Mouse (Mus musculus): Measurements from ENCODE around the gene D330045A20Rik. TPM values are rescaled to one million over a fixed set of nuclear protein-coding genes. Genes with fewer than 3 reads are reported as not detected.

D330045A20Rik gene
- polyA plus RNA-seq, 1 experiment from 2014 or later: 1.0 TPM

GRCm38 (mm10) chrX:139526984-139527383, 46.8 kb downstream of the D330045A20Rik start:
- Histone ChIP-seq H3K4me1 (no peaks in the 10 kb centered on the region), H3K36me3 (no peaks in the 10 kb centered on the region), H3K27me3 (replicated peaks) (no peaks in the 10 kb centered on the region), H3K27ac (replicated peaks) (no peak overlapping the region), H3K9me3 (replicated peaks) (no peaks in the 10 kb centered on the region), H3K9ac (replicated peaks) (no peak overlapping the region), H3K4me2 (no peak overlapping the region), H3K4me3 (replicated peaks) (no peak overlapping the region)
- WGBS: 90% methylated on average over 4 of the region's 4 CpGs
- no peak for ATAC-seq (ENCODE audit: low FRiP score)

- Histone ChIP-seq H3K9ac (replicated peaks) (no peak overlapping the region), H3K4me2 (no peak overlapping the region), H3K4me3 (replicated peaks) (no peak overlapping the region), H3K9me3 (replicated peaks) (no peaks in the 10 kb centered on the region), H3K4me1 (no peaks in the 10 kb centered on the region), H3K27me3 (replicated peaks) (no peaks in the 10 kb centered on the region; the same call in 1 of the 2 replicates), H3K27ac (replicated peaks) (no peak overlapping the region), H3K36me3 (no peaks in the 10 kb centered on the region)
- no peak for ATAC-seq (ENCODE audit: low FRiP score)
Measured at GRCm38 (mm10) chrX:139529678-139530077, 49.5 kb downstream of the D330045A20Rik start.

GRCm38 (mm10) chrX:139532293-139532692, 52.1 kb downstream of the D330045A20Rik start:
- 81% methylated on average over 4 of the region's 4 CpGs for WGBS
- no peaks in the 10 kb centered on the region for H3K36me3 ChIP-seq
- H3K4me1 ChIP-seq: no peaks in the 10 kb centered on the region
- H3K9me3 ChIP-seq (replicated peaks): no peaks in the 10 kb centered on the region
- H3K27me3 ChIP-seq (replicated peaks): no peaks in the 10 kb centered on the region; the same call in 1 of the 2 replicates
- no peak for ATAC-seq (ENCODE audit: low FRiP score)
- H3K4me2 ChIP-seq: no peak overlapping the region
- no peak overlapping the region for H3K9ac ChIP-seq (replicated peaks)
- no peak overlapping the region for H3K4me3 ChIP-seq (replicated peaks)
- no peak overlapping the region for H3K27ac ChIP-seq (replicated peaks)

GRCm38 (mm10) chrX:139537641-139538397, 57.7 kb downstream of the D330045A20Rik start:
- Histone ChIP-seq H3K9me3 (replicated peaks) (no peaks in the 10 kb centered on the region), H3K9ac (replicated peaks) (no peak overlapping the region), H3K36me3 (no peaks in the 10 kb centered on the region), H3K4me1 (no peaks in the 10 kb centered on the region), H3K27ac (replicated peaks) (no peak overlapping the region), H3K4me3 (replicated peaks) (no peak overlapping the region), H3K4me2 (no peak overlapping the region), H3K27me3 (replicated peaks) (no peaks in the 10 kb centered on the region; the same call in 1 of the 2 replicates)
- ATAC-seq (ENCODE audit: low FRiP score): no peak
- WGBS: 79% methylated on average over 5 of the region's 5 CpGs

GRCm38 (mm10) chrX:139543726-139544125, 63.6 kb downstream of the D330045A20Rik start:
- no peaks in the 10 kb centered on the region for H3K27me3 ChIP-seq (replicated peaks)
- H3K4me2 ChIP-seq: no peak overlapping the region
- no peak overlapping the region for H3K4me3 ChIP-seq (replicated peaks)
- H3K4me1 ChIP-seq: no peaks in the 10 kb centered on the region
- no peak for ATAC-seq (ENCODE audit: low FRiP score)
- no peak overlapping the region for H3K27ac ChIP-seq (replicated peaks)
- H3K9me3 ChIP-seq (replicated peaks): no peaks in the 10 kb centered on the region
- no peaks in the 10 kb centered on the region for H3K36me3 ChIP-seq
- WGBS: 67% methylated on average over 7 of the region's 7 CpGs
- H3K9ac ChIP-seq (replicated peaks): no peak overlapping the region

DNA sequence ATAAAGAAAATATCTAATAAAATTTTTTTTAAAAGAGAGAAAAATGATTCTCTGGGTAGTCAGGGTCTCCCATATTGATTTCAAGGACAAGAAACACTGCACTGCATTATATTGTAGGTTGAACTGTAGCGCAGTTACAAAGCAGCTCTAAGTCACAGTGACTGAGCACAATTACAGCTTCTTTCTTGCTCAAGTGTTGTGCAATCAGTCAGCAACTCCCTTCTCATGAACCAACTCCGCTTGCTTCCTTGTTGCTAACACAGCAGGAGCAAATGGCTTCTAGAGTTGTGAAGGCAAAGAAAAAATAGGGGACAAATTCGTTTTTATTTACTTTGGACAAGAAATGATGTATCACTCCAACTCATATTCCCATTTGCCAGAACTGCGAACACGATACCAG, 70.3 kb downstream of the D330045A20Rik start:
- Histone ChIP-seq H3K4me3 (replicated peaks) (no peak overlapping the region), H3K9ac (replicated peaks) (no peak overlapping the region), H3K27ac (replicated peaks) (no peak overlapping the region), H3K27me3 (replicated peaks) (no peaks in the 10 kb centered on the region), H3K4me1 (no peaks in the 10 kb centered on the region), H3K4me2 (no peak overlapping the region), H3K36me3 (no peaks in the 10 kb centered on the region), H3K9me3 (replicated peaks) (no peaks in the 10 kb centered on the region)
- ATAC-seq (ENCODE audit: low FRiP score): no peak
- 72% methylated on average over 5 of the region's 5 CpGs for WGBS

DNA sequence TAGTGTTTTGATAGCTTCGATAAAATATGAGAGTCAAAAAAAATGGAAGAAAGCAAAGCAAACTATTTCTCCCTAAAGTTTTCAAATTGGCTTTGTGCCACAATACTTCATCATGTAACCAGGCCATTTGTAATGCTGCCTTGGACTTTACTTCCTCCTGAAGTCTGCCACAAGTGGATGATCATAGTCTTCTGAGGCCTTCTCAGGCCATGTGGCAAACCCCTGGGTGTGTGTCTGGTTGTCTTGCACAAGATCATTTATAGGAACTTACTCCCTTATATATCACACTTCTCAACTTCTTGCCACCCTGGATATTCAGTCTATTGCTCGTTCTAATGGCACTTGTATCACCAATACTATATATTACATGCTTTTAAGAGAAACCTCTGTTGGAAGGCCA, 71.9 kb downstream of the D330045A20Rik start:
- H3K4me1 ChIP-seq: no peaks in the 10 kb centered on the region
- H3K27ac ChIP-seq (replicated peaks): no peak overlapping the region
- no peak overlapping the region for H3K9ac ChIP-seq (replicated peaks)
- no peak overlapping the region for H3K4me2 ChIP-seq
- H3K27me3 ChIP-seq (replicated peaks): no peaks in the 10 kb centered on the region
- no peaks in the 10 kb centered on the region for H3K9me3 ChIP-seq (replicated peaks)
- ATAC-seq (ENCODE audit: low FRiP score): no peak
- 89% methylated on average over 2 of the region's 2 CpGs for WGBS
- no peaks in the 10 kb centered on the region for H3K36me3 ChIP-seq
- no peak overlapping the region for H3K4me3 ChIP-seq (replicated peaks)

GRCm38 (mm10) chrX:139562255-139562924, 82.2 kb downstream of the D330045A20Rik start:
- WGBS: 74% methylated on average over 5 of the region's 5 CpGs

GRCm38 (mm10) chrX:139562925-139563461, 82.8 kb downstream of the D330045A20Rik start, which contains the start of gene Rnf128:
TSS of gene Rnf128 (plus strand) at chrX:139563316.
- 76% methylated on average over 8 of the region's 8 CpGs for WGBS
- Histone ChIP-seq H3K4me3 (replicated peaks) (no peak within 1 kb of the TSS), H3K27me3 (replicated peaks) (no peaks in the 10 kb centered on the region; the same call in 1 of the 2 replicates), H3K4me2 (no peak within 1 kb of the TSS), H3K27ac (replicated peaks) (no peak within 1 kb of the TSS), H3K4me1 (no peaks in the 10 kb centered on the region), H3K9ac (replicated peaks) (no peak within 1 kb of the TSS), H3K36me3 (no peaks in the 10 kb centered on the region), H3K9me3 (replicated peaks) (no peaks in the 10 kb centered on the region)
- ATAC-seq (ENCODE audit: low FRiP score): no peak

More at GRCm38 (mm10) chrX:139562255-139562924, 82.2 kb downstream of the D330045A20Rik start:
- ATAC-seq (ENCODE audit: low FRiP score): no peak
- H3K4me1 ChIP-seq: no peaks in the 10 kb centered on the region
- H3K27ac ChIP-seq (replicated peaks): no peak overlapping the region
- no peak overlapping the region for H3K4me2 ChIP-seq
- no peak overlapping the region for H3K9ac ChIP-seq (replicated peaks)
- H3K9me3 ChIP-seq (replicated peaks): no peaks in the 10 kb centered on the region
- H3K36me3 ChIP-seq: no peaks in the 10 kb centered on the region
- H3K27me3 ChIP-seq (replicated peaks): no peaks in the 10 kb centered on the region; the same call in 1 of the 2 replicates
- no peak overlapping the region for H3K4me3 ChIP-seq (replicated peaks)

- Histone ChIP-seq H3K4me2 (no peak overlapping the region), H3K9me3 (replicated peaks) (no peaks in the 10 kb centered on the region), H3K27me3 (replicated peaks) (peaks cover 4% of the 10 kb centered on the region), H3K4me1 (no peaks in the 10 kb centered on the region), H3K27ac (replicated peaks) (no peak overlapping the region), H3K9ac (replicated peaks) (no peak overlapping the region), H3K4me3 (replicated peaks) (no peak overlapping the region), H3K36me3 (no peaks in the 10 kb centered on the region)
- WGBS: 88% methylated on average over 3 of the region's 3 CpGs
- ATAC-seq (ENCODE audit: low FRiP score): no peak
Measured at GRCm38 (mm10) chrX:139570054-139570453, 89.9 kb downstream of the D330045A20Rik start.

DNA sequence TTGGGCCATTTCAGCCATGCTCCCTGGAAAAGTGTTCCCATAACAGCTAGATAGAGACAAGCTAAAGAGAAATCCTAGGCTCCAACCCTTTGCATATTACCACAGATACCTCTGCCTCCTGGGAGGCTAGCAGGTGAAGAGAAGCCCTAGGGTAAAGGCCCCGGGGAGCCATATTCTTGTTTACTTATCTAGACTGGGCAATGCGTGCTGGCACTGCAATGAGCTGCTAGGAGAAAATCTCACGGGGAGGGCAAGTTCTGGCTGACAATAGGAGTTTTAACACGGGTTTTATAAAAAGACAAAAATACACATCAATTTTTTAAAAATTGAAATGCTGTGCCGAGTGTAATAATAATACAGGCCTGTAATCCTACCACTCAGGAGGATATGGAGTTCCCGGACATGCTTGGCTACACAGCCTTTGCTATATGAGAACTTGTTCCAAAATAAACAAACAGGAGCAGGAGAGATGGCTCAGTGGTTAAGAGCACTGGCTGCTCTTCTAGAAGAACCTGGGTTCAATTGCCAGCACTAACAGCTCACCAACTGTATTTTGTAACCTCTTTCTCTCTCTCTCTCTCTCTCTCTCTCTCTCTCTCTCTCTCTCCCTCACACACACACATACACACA, 98.6 kb downstream of the D330045A20Rik start:
- Histone ChIP-seq H3K36me3 (no peaks in the 10 kb centered on the region), H3K4me2 (no peak overlapping the region), H3K4me1 (no peaks in the 10 kb centered on the region), H3K27me3 (replicated peaks) (no peaks in the 10 kb centered on the region; the same call in 1 of the 2 replicates), H3K27ac (replicated peaks) (no peak overlapping the region), H3K9me3 (replicated peaks) (no peaks in the 10 kb centered on the region), H3K4me3 (replicated peaks) (no peak overlapping the region), H3K9ac (replicated peaks) (no peak overlapping the region)
- WGBS: 78% methylated on average over 6 of the region's 6 CpGs
- ATAC-seq (ENCODE audit: low FRiP score): no peak

Data from neural tube, embryonic 15.5 days (tissue).